Mouse (Mus musculus) intestine, postnatal 0 days (tissue): Measurements from ENCODE around the gene Clec10a. TPM values are rescaled to one million over a fixed set of nuclear protein-coding genes. Genes with fewer than 3 reads are reported as not detected.
A peak's percentile ranks its signal among the peaks of the same experiment; 100 is the strongest.

Experiments
- ATAC-seq: fragments of 200-750 bp; cut with Nextera tagmentation; 2 replicates; pipeline ENCODE4 v1.8.0; 2017; ENCODE audit warnings: mild to moderate bottlenecking, moderate TSS enrichment, moderate library complexity
- H3K27ac ChIP-seq: fragments of 300-500 bp; sonication (generic); 2 replicates; pipeline ENCODE4 v1.5.1; 2014; ENCODE audit warnings: mild to moderate bottlenecking, low read depth, low read length, moderate library complexity
- H3K27me3 ChIP-seq: fragments of 300-500 bp; sonication (generic); replicated peaks from 2 replicates; pipeline ENCODE4 v1.6.1; 2014; ENCODE audit warnings: low read length, mixed read lengths; ENCODE audit not compliant: control insufficient read depth, insufficient read depth
- H3K36me3 ChIP-seq: fragments of 300-500 bp; sonication (generic); 2 replicates; pipeline ENCODE4 v1.6.1; 2014; ENCODE audit warnings: mild to moderate bottlenecking, moderate library complexity; ENCODE audit not compliant: control insufficient read depth, insufficient read depth
- H3K4me1 ChIP-seq: fragments of 300-500 bp; sonication (generic); replicated peaks from 2 replicates; pipeline ENCODE4 v1.6.1; 2014; ENCODE audit warnings: antibody characterized with exemption, low read length, mixed read lengths; ENCODE audit not compliant: control insufficient read depth, insufficient read depth
- H3K4me2 ChIP-seq: fragments of 300-500 bp; sonication (generic); replicated peaks from 2 replicates; pipeline ENCODE4 v1.6.1; 2014; ENCODE audit warnings: low read depth, mild to moderate bottlenecking, moderate library complexity
- H3K4me3 ChIP-seq: fragments of 300-500 bp; sonication (generic); 2 replicates; pipeline ENCODE4 v1.5.1; 2014; ENCODE audit warnings: low read depth, low read length
- H3K9ac ChIP-seq: fragments of 300-500 bp; sonication (generic); 2 replicates; pipeline ENCODE4 v1.6.1; 2014; ENCODE audit warnings: mild to moderate bottlenecking, low read depth, low read length
- H3K9me3 ChIP-seq: fragments of 300-500 bp; sonication (generic); 2 replicates; pipeline ENCODE4 v1.6.1; 2016; ENCODE audit warnings: mixed run types; ENCODE audit not compliant: control insufficient read depth
- CTCF ChIP-seq: sonication (generic); IDR thresholded peaks from 2 replicates; pipeline ENCODE4 v1.5.1; 2016; ENCODE audit warnings: low read depth, mild to moderate bottlenecking, control low read depth, antibody characterized with exemption, moderate library complexity
- WGBS: fragments of 180-500 bp; shearing (Covaris S2); extraction: QIAGEN DNeasy Blood & Tissue Kit; methylation state at CpG from one replicate; pipeline ENCODE4 v1.1.7; 2014; 5-methylcytosine and 5-hydroxymethylcytosine counted together
- polyA plus RNA-seq: library from polyadenylated mRNA; unstranded; fragments of >200 nt; fragmentation: Nextera tagmentation; extraction: Ambion mirVana; gene quantifications from 2 replicates; pipeline ENCODE4 v1.2.1, GENCODE M21; 2015

Clec10a gene
- polyA plus RNA-seq, 1 experiment from 2014 or later, result 0.78 TPM

DNA sequence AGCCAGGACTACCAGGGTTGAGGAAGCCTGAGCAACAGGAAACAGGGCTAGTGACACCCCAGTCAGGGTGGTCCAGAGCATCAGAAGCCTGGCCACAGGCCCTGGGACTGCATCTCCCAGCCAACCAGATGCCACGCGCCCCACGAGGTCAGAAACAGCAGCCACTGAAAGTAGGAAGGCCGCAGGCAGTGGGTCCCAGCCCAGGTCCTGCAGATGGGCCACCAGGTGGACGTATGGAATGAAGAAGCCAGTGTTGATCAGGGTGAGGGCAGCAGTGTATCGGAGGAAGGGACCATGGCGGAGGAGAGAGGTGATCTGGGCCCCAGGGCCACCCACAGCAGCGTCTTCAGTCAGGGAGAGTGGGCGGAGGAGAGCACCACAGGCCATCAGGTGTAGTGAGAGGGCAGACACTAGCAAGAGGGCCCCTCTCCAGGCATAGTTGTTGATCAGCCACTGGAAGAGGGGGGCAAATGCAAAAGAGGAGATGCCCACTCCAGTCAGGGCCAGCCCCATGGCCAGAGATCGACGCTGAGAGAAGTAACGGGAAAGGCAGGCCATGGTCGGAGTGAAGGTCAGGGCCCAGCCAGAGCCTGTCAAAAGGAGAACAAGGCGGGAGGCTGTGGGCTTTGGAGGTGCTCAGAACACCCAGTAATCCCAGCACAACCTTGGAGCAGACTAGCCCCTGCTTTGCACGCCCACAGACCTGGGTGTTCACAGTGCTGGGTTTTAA is 62.9 kb downstream of the Clec10a start:
- Histone ChIP-seq H3K4me2 (peak overlapping the region; percentile 95), H3K9me3 (no peaks in the 10 kb centered on the region), H3K9ac (no peak overlapping the region), H3K4me3 (no peak overlapping the region), H3K27me3 (peaks cover 15% of the 10 kb centered on the region), H3K4me1 (peaks cover 12% of the 10 kb centered on the region), H3K27ac (no peak overlapping the region; the same call in 1 of the 2 replicates), H3K36me3 (peaks cover 4% of the 10 kb centered on the region; the same call in 1 of the 2 replicates)
- TF ChIP-seq CTCF, result no peak
- WGBS, result 74% methylated on average over 15 of the region's 15 CpGs
- no peak for ATAC-seq

DNA sequence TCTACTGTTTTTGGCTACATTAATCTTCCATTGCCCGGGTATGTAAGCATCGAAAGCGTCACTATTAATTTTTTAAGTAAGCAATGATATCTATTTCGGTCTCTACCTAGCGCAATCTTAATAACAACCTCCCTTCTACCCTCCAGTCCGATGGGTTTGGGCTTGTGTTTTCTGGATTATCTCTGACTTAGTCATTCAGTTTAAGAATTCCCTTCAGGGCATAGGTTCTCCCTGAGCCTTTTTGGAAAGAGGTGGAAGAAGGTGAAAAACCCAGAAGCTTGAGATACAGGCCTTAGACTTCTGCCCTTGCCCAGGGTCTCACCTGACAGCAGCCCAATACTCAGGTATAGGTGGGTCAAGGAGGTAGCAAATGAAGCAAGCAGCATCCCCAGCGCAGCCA is 63.9 kb downstream of the Clec10a start:
- Histone ChIP-seq H3K4me1 (peaks cover 5% of the 10 kb centered on the region), H3K4me3 (peak overlapping the region; percentile 59), H3K9ac (peak overlapping the region; percentile 67; the same call in 1 of the 2 replicates), H3K9me3 (no peaks in the 10 kb centered on the region), H3K27me3 (peaks cover 7% of the 10 kb centered on the region), H3K36me3 (peaks cover 4% of the 10 kb centered on the region; the same call in 1 of the 2 replicates), H3K4me2 (peak overlapping the region; percentile 95), H3K27ac (no peak overlapping the region)
- no peak for ATAC-seq
- no peak for TF ChIP-seq CTCF
- whole genome bisulfite sequencing, result 48% methylated on average over 7 of the region's 7 CpGs

DNA sequence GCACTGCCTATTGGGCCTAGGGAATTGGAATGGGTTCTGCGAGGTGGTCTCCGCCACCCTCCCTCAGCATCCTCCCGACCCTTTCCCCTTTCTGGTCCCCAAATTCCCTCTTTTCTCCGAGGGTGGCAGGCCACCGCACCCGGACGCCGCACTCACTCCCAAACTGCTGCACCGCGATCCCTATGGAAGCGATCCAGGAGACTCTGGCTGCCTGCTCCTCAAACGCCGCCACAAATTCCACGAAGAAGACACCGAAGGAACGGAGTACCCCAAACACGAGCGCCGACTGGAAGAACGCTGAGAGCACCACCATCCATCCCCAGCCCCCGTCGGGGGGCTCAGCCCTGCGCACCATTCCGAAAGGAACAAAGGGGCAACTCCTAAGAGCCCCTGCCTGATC is 64.3 kb downstream of the Clec10a start:
- peak overlapping the region; percentile 59 for H3K4me3 ChIP-seq
- H3K27me3 ChIP-seq, result peaks cover 5% of the 10 kb centered on the region
- no peaks in the 10 kb centered on the region for H3K9me3 ChIP-seq
- H3K4me1 ChIP-seq, result peaks cover 5% of the 10 kb centered on the region
- WGBS, result under 1% methylated on average over 24 of the region's 24 CpGs
- H3K36me3 ChIP-seq, result peaks cover 4% of the 10 kb centered on the region; the same call in 1 of the 2 replicates
- no peak for TF ChIP-seq CTCF
- ATAC-seq, result no peak
- H3K4me2 ChIP-seq, result peak overlapping the region; percentile 95
- H3K9ac ChIP-seq, result peak overlapping the region; percentile 67
- peak overlapping the region; percentile 94 for H3K27ac ChIP-seq

Other genes with a start within 250 kb of the Clec10a start
- gene Gps2, start 242.3 kb upstream of the Clec10a start, polyA plus RNA-seq, result 40.4 and 42.3 TPM in 2 replicates
- 716 and 774 TPM in 2 replicates for gene Eif5a, start 234.2 kb upstream of the Clec10a start, polyA plus RNA-seq
- 0.42 and 0.43 TPM in 2 replicates for gene Ybx2, start 220.4 kb upstream of the Clec10a start, polyA plus RNA-seq
- gene Slc2a4, start 208.0 kb upstream of the Clec10a start, polyA plus RNA-seq, result 18.3 and 18.7 TPM in 2 replicates
- gene Cldn7, start 191.4 kb upstream of the Clec10a start, polyA plus RNA-seq, result 1,243 and 1,341 TPM in 2 replicates
- 23.2 and 24.1 TPM in 2 replicates for gene Ctdnep1, start 175.0 kb upstream of the Clec10a start, polyA plus RNA-seq
- 56.8 and 57.7 TPM in 2 replicates for gene Elp5, start 173.7 kb upstream of the Clec10a start, polyA plus RNA-seq
- 1,065 and 1,136 TPM in 2 replicates for gene Gabarap, start 165.1 kb upstream of the Clec10a start, polyA plus RNA-seq
- gene Phf23, start 160.4 kb upstream of the Clec10a start, polyA plus RNA-seq, result 32.6 and 37.7 TPM in 2 replicates
- 9.1 TPM in 2 replicates for gene Dvl2, start 155.6 kb upstream of the Clec10a start, polyA plus RNA-seq
- 203 and 215 TPM in 2 replicates for gene Acadvl, start 140.8 kb upstream of the Clec10a start, polyA plus RNA-seq
- gene Dlg4, start 139.3 kb upstream of the Clec10a start, polyA plus RNA-seq, result 1.4 and 1.8 TPM in 2 replicates
- not detected in 2 replicates for gene Asgr1, start 102.1 kb upstream of the Clec10a start, polyA plus RNA-seq
- gene Asgr2, start 63.6 kb upstream of the Clec10a start, polyA plus RNA-seq, result 0.10 and 0.18 TPM in 2 replicates
- gene Mgl2, start 25.9 kb upstream of the Clec10a start, polyA plus RNA-seq, result 0.50 and 0.81 TPM in 2 replicates
- 3.6 and 4.5 TPM in 2 replicates for gene Slc16a11, start 56.6 kb downstream of the Clec10a start, polyA plus RNA-seq
- gene Slc16a13, start 64.9 kb downstream of the Clec10a start, polyA plus RNA-seq, result 9.9 and 11.4 TPM in 2 replicates
- gene Bcl6b, start 73.6 kb downstream of the Clec10a start, polyA plus RNA-seq, result 3.6 and 4.4 TPM in 2 replicates
- gene 0610010K14Rik, start 81.7 kb downstream of the Clec10a start, polyA plus RNA-seq, result 70.3 and 72.7 TPM in 2 replicates
- gene Gm21988, start 83.6 kb downstream of the Clec10a start, polyA plus RNA-seq, result 11.2 and 11.3 TPM in 2 replicates
- gene Rnasek, start 83.6 kb downstream of the Clec10a start, polyA plus RNA-seq, result 628 and 645 TPM in 2 replicates
- 0.68 and 0.71 TPM in 2 replicates for gene Alox12, start 99.2 kb downstream of the Clec10a start, polyA plus RNA-seq
- gene Alox12e, start 166.4 kb downstream of the Clec10a start, polyA plus RNA-seq, result 0.07 TPM in 1 of 2 replicates, not detected in the other
- gene Alox15, start 195.8 kb downstream of the Clec10a start, polyA plus RNA-seq, result 0.12 and 0.33 TPM in 2 replicates